Mouse (Mus musculus) left cerebral cortex, postnatal 25 days (tissue): ENCODE measurements at regions not wholly inside any gene's neighbourhood (a gene's known extent, or its start where the extent isn't known, plus 50 kb on each side); places are given as distances from the start of the nearest gene placed in this dataset.
"Not testable (repeated sequence)": the region's sequence is repeated elsewhere in the genome, so short reads cannot be mapped to it uniquely, and the experiment has no call there.

Experiments
- DNase-seq, 2 experiments: peaks; one replicate each; pipeline ENCODE4 v3.0.0; 2022; ENCODE audit warnings: low spot score in 2 of 2, mixed read lengths in 1 of 2
- intact Hi-C: fragments of 180-260 bp; cut with DNase I; formaldehyde crosslinking; loops from one replicate; pipeline ENCODE4 v1.15.1; 2025

- intact Hi-C loops = no loop called here
- no peak for DNase-seq
Measured at GRCm38 (mm10) chr12:33496306-33496705, 66.9 kb downstream of the Twistnb start.

- DNase-seq = peak; percentile 20 to 52
- intact Hi-C loops = no loop called here
Measured at GRCm38 (mm10) chr12:33497319-33497892, 68.0 kb downstream of the Twistnb start.

- intact Hi-C loops = no loop called here
- peak in 1 of 2 experiments; percentile 53 for DNase-seq
Measured at GRCm38 (mm10) chr12:33541566-33541965, 112.1 kb downstream of the Twistnb start.

GRCm38 (mm10) chr12:33551660-33552059 lies 122.2 kb downstream of the Twistnb start:
- DNase-seq, intact Hi-C loops: not testable (repeated sequence)

GRCm38 (mm10) chr12:33552231-33552630 lies 122.8 kb downstream of the Twistnb start:
- no peak for DNase-seq
- intact Hi-C loops = no loop called here

- intact Hi-C loops = no loop called here
- no peak for DNase-seq
Measured at GRCm38 (mm10) chr12:33552651-33553050, 123.2 kb downstream of the Twistnb start.

- no peak for DNase-seq
- intact Hi-C loops = no loop called here
Measured at GRCm38 (mm10) chr12:33553731-33554130, 124.3 kb downstream of the Twistnb start.

GRCm38 (mm10) chr12:33561141-33561540 lies 131.7 kb downstream of the Twistnb start:
- DNase-seq = peak in 1 of 2 experiments; percentile 33
- intact Hi-C loops = no loop called here

GRCm38 (mm10) chr12:33577877-33578428 lies 148.5 kb downstream of the Twistnb start:
- no peak for DNase-seq

GRCm38 (mm10) chr12:33580809-33581208 lies 151.4 kb downstream of the Twistnb start:
- intact Hi-C loops = no loop called here
- DNase-seq = no peak

More at GRCm38 (mm10) chr12:33577877-33578428, 148.5 kb downstream of the Twistnb start:
- intact Hi-C loops = no loop called here

GRCm38 (mm10) chr12:33591031-33591430 lies 161.6 kb downstream of the Twistnb start:
- peak in 1 of 2 experiments; percentile 11 for DNase-seq
- intact Hi-C loops = no loop called here

- intact Hi-C loops = no loop called here
- DNase-seq = no peak
Measured at GRCm38 (mm10) chr12:33592431-33592911, 163.0 kb downstream of the Twistnb start.

GRCm38 (mm10) chr12:33592938-33593337 lies 163.5 kb downstream of the Twistnb start:
- no peak for DNase-seq

GRCm38 (mm10) chr12:33593685-33594084 lies 164.2 kb downstream of the Twistnb start:
- intact Hi-C loops = no loop called here
- DNase-seq = no peak

More at GRCm38 (mm10) chr12:33592938-33593337, 163.5 kb downstream of the Twistnb start:
- intact Hi-C loops = no loop called here

- no peak for DNase-seq
- intact Hi-C loops = loop anchor here (5.0 kb wide), 2 partner anchors 123 to 1052 kb away; no protein-coding TSS in a partner anchor
Measured at GRCm38 (mm10) chr12:33605393-33605792, 176.0 kb downstream of the Twistnb start.

GRCm38 (mm10) chr12:33607811-33608602 lies 178.6 kb downstream of the Twistnb start:
- intact Hi-C loops = loop anchor here (5.0 kb wide), 2 partner anchors 126 to 1049 kb away; no protein-coding TSS in a partner anchor
- peak in 1 of 2 experiments; percentile 17 for DNase-seq

GRCm38 (mm10) chr12:33612378-33612777 lies 182.9 kb downstream of the Twistnb start:
- no peak for DNase-seq
- intact Hi-C loops = no loop called here

- DNase-seq = no peak
- intact Hi-C loops = no loop called here
Measured at GRCm38 (mm10) chr12:33620391-33620790, 191.0 kb downstream of the Twistnb start.

GRCm38 (mm10) chr12:33626092-33626882 lies 196.9 kb downstream of the Twistnb start:
- intact Hi-C loops = no loop called here
- DNase-seq = no peak

GRCm38 (mm10) chr12:33652597-33652996 lies 223.2 kb downstream of the Twistnb start:
- peak in 1 of 2 experiments; percentile 64 for DNase-seq
- intact Hi-C loops = no loop called here
